Mouse (Mus musculus) liver, embryonic 14.5 days (tissue): Measurements from ENCODE around the gene Tmem88. TPM values are rescaled to one million over a fixed set of nuclear protein-coding genes. Genes with fewer than 3 reads are reported as not detected.
A peak's percentile ranks its signal among the peaks of the same experiment; 100 is the strongest.

Source experiments
- ATAC-seq: fragments of 200-750 bp; cut with Nextera tagmentation; 2 replicates; pipeline ENCODE4 v1.8.0; 2017; ENCODE audit warnings: moderate number of reproducible peaks, mild to moderate bottlenecking, moderate library complexity; ENCODE audit not compliant: insufficient read depth
- DNase-seq, 3 experiments: peaks; one replicate each; pipeline ENCODE4 v3.0.0-alpha.2; 2012 to 2013; ENCODE audit warnings: low read depth in 3 of 3, low spot score in 3 of 3
- H3K27ac ChIP-seq: fragments of 300-500 bp; sonication (generic); 2 replicates; pipeline ENCODE4 v1.5.1; 2014; ENCODE audit warnings: moderate library complexity, mild to moderate bottlenecking, control low read depth, inconsistent platforms
- H3K27me3 ChIP-seq: fragments of 300-500 bp; sonication (generic); 2 replicates; pipeline ENCODE4 v1.6.1; 2014; ENCODE audit warnings: mild to moderate bottlenecking, low read length, moderate library complexity; ENCODE audit not compliant: control insufficient read depth, insufficient read depth
- H3K36me3 ChIP-seq: fragments of 300-500 bp; sonication (generic); replicated peaks from 2 replicates; pipeline ENCODE4 v1.6.1; 2014; ENCODE audit warnings: low read depth; ENCODE audit not compliant: control insufficient read depth, insufficient read depth
- H3K4me1 ChIP-seq, 2 experiments: fragments of 200-500 bp in 1 of 2; fragments of 300-500 bp in 1 of 2; sonication (generic) in 1 of 2; replicated peaks; 2 replicates each; pipeline ENCODE4 v1.6.1; 2012 to 2014; ENCODE audit warnings: antibody characterized with exemption in 1 of 2, inconsistent platforms in 1 of 2, low read length in 1 of 2; ENCODE audit not compliant: control insufficient read depth in 2 of 2, insufficient read depth in 2 of 2
- H3K4me2 ChIP-seq: fragments of 300-500 bp; sonication (generic); 2 replicates; pipeline ENCODE4 v1.6.1; 2014; ENCODE audit warnings: low read depth, mild to moderate bottlenecking, control low read depth, moderate library complexity
- H3K4me3 ChIP-seq, 2 experiments: fragments of 200-500 bp in 1 of 2; fragments of 300-500 bp in 1 of 2; sonication (generic) in 1 of 2; 2 replicates each; pipeline ENCODE4 v1.5.1; 2012 to 2014; ENCODE audit warnings: low read depth in 2 of 2, low read length in 2 of 2, mild to moderate bottlenecking in 2 of 2, control low read depth in 1 of 2, inconsistent platforms in 1 of 2, moderate library complexity in 1 of 2; ENCODE audit not compliant: insufficient read depth in 1 of 2
- H3K9ac ChIP-seq: fragments of 300-500 bp; sonication (generic); replicated peaks from 2 replicates; pipeline ENCODE4 v1.6.1; 2014; ENCODE audit warnings: mild to moderate bottlenecking, control low read depth, moderate library complexity
- H3K9me3 ChIP-seq: fragments of 300-500 bp; sonication (generic); 2 replicates; pipeline ENCODE4 v1.6.1; 2016; ENCODE audit warnings: low read length, mixed read lengths; ENCODE audit not compliant: control insufficient read depth
- CTCF ChIP-seq: IDR thresholded peaks from 2 replicates; pipeline ENCODE4 v1.5.1; 2016; ENCODE audit warnings: antibody characterized with exemption, low read depth, control low read depth
- EP300 ChIP-seq: IDR thresholded peaks from 2 replicates; pipeline ENCODE4 v1.6.1; 2016; ENCODE audit warnings: antibody characterized with exemption, low read depth
- WGBS: fragments of 180-500 bp; shearing (Covaris S2); extraction: QIAGEN DNeasy Blood & Tissue Kit; methylation state at CpG from one replicate; pipeline ENCODE4 v1.1.7; 2014; ENCODE audit not compliant: insufficient replicate concordance; 5-methylcytosine and 5-hydroxymethylcytosine counted together
- polyA plus RNA-seq, 2 experiments: library from polyadenylated mRNA; depleted of rRNA in 1 of 2; stranded (reverse) in 1 of 2; unstranded in 1 of 2; fragments of >200 nt; fragmentation: Nextera tagmentation in 1 of 2; extraction: Ambion mirVana in 1 of 2; gene quantifications; 2 replicates each; pipeline versions ENCODE4 v1.2.1 to v1.2.3; 2012 to 2014

The Tmem88 gene
- polyA plus RNA-seq, 2 experiments = 3.7 to 4.6 TPM

DNA sequence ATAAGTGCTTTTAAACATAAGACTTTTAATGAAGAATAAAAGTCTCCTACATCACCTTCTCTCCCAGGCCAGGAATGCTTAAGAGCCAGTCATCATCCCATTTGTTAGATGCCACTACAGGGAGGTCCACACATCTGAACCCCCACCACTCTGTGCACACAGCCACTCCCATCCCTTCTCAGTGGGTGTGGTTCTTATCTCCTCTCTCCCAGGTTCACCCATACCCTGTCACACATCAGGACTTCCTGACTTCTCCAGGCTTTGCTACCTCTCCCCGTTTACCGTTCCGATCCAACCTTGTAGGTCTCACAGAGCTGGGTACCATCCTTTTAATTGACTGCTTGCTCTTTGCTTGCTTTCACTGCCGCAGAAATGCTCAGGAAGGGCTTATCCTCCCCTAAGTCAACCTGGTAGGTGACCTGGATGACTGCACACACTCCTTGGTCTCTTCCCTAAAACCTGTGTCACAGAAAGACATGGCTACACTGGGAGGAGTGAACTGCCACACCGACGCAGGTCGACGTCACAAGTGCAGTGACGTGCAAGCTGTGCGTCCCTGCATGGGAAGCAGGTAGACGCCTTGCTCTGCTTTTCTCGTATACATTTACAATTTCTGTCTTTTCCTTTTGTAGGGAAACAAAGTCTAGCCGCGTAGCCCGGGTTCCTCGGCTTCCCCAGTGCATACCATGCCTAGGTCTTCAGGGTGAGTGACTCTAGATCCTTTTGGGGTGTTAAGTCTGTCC lies 24.6 kb downstream of the Tmem88 start:
- DNase-seq = peak; percentile 65 to 75 (median 71)
- WGBS = 48% methylated on average over 16 of the region's 16 CpGs
- H3K27me3 ChIP-seq = peaks cover 12% of the 10 kb centered on the region
- H3K9me3 ChIP-seq = no peaks in the 10 kb centered on the region
- TF ChIP-seq CTCF (no peak), EP300 (peak; percentile 66)
- peaks cover 41 to 42% of the 10 kb centered on the region in 2 experiments for H3K4me1 ChIP-seq
- peak overlapping the region; percentile 71 for H3K9ac ChIP-seq
- H3K27ac ChIP-seq = peak overlapping the region; percentile 94
- peak overlapping the region; percentile 51 to 64 for H3K4me3 ChIP-seq
- no peaks in the 10 kb centered on the region for H3K36me3 ChIP-seq
- peak; percentile 94 for ATAC-seq
- peak overlapping the region; percentile 77 for H3K4me2 ChIP-seq

DNA sequence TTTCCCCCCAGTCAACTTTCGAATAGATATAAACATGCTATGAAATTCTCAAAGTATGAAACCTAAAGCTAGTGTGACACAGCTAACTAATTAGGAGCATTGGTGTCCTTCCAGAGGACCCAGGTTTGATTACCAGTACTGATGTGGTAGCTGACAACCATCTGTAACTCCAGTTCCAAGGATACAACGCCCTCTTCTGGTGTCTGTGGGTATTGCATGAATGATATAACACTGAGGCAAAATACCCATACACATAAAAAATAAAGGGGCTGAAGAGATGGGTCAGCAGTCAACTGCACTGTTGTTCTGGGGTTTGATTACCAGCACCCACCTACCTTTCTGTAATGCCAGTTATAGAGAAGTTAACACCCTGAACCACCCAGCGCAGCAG lies 25.3 kb downstream of the Tmem88 start:
- peak; percentile 8 for ATAC-seq
- peak overlapping the region; percentile 51 to 64; a peak in 3 of 4 replicates for H3K4me3 ChIP-seq
- DNase-seq = no peak
- peak; percentile 78 for TF ChIP-seq CTCF
- no peak for TF ChIP-seq EP300
- no peaks in the 10 kb centered on the region for H3K36me3 ChIP-seq
- H3K9ac ChIP-seq = peak overlapping the region; percentile 44
- peaks cover 18% of the 10 kb centered on the region for H3K27me3 ChIP-seq
- 47% methylated on average over 3 of the region's 3 CpGs for WGBS
- H3K4me2 ChIP-seq = peak overlapping the region; percentile 77
- H3K9me3 ChIP-seq = no peaks in the 10 kb centered on the region
- H3K27ac ChIP-seq = peak overlapping the region; percentile 94
- H3K4me1 ChIP-seq = peaks cover 41 to 45% of the 10 kb centered on the region in 2 experiments

GRCm38 (mm10) chr11:69372056-69372779 lies 25.8 kb downstream of the Tmem88 start:
- peak; percentile 15; the same call in 1 of the 2 replicates for ATAC-seq
- Histone ChIP-seq H3K36me3 (no peaks in the 10 kb centered on the region), H3K4me2 (peak overlapping the region; percentile 77), H3K9ac (peak overlapping the region; percentile 44), H3K9me3 (no peaks in the 10 kb centered on the region), H3K27ac (peak overlapping the region; percentile 94), H3K4me1 (peaks cover 46 to 48% of the 10 kb centered on the region in 2 experiments), H3K27me3 (peaks cover 23% of the 10 kb centered on the region), H3K4me3 (peak overlapping the region in 1 of 2 experiments; percentile 51; a peak in 2 of 4 replicates)
- no peak for TF ChIP-seq EP300
- no peak for TF ChIP-seq CTCF
- WGBS = 33% methylated on average over 12 of the region's 12 CpGs
- no peak for DNase-seq

- Histone ChIP-seq H3K4me2 (peak overlapping the region; percentile 11; the same call in 1 of the 2 replicates), H3K9ac (no peak overlapping the region; the same call in 1 of the 2 replicates), H3K9me3 (no peaks in the 10 kb centered on the region), H3K4me3 (no peak overlapping the region), H3K27ac (peak overlapping the region; percentile 94), H3K4me1 (peaks cover 47 to 53% of the 10 kb centered on the region in 2 experiments), H3K27me3 (peaks cover 29% of the 10 kb centered on the region), H3K36me3 (no peaks in the 10 kb centered on the region)
- ATAC-seq (no peak), DNase-seq (no peak)
- WGBS = 70% methylated on average over 12 of the region's 12 CpGs
- TF ChIP-seq EP300 (no peak), CTCF (no peak)
Observed at GRCm38 (mm10) chr11:69371601-69372000, 26.4 kb downstream of the Tmem88 start.

DNA sequence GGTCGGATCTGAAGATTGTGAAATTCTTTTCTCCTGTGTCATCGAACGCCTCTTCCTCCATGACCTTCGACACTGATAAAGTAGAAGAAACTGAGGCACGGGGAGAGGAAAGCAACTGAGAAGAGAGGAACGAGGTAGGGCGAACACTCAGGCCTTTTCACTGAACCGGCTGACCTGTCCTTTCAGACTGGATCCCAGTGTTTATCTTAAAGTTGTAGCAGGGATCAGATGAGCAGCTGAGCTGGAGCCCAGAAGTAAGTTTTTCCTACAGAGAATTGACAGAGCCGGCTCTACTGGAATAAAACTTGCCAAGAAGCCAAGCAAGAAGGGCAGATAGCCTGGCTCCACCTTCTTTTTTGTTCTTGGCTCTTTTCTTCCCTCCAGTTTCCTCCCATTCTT lies 27.2 kb downstream of the Tmem88 start:
- no peak overlapping the region for H3K9ac ChIP-seq
- no peak overlapping the region for H3K4me3 ChIP-seq
- no peaks in the 10 kb centered on the region for H3K36me3 ChIP-seq
- H3K9me3 ChIP-seq = no peaks in the 10 kb centered on the region
- peak overlapping the region; percentile 6; the same call in 1 of the 2 replicates for H3K27ac ChIP-seq
- DNase-seq = no peak
- no peak for ATAC-seq
- TF ChIP-seq CTCF (no peak), EP300 (no peak)
- peak overlapping the region; percentile 32; the same call in 1 of the 2 replicates for H3K4me2 ChIP-seq
- H3K27me3 ChIP-seq = peaks cover 34% of the 10 kb centered on the region
- H3K4me1 ChIP-seq = peaks cover 47 to 58% of the 10 kb centered on the region in 2 experiments
- 36% methylated on average over 9 of the region's 9 CpGs for WGBS
